Mouse (Mus musculus) lung, postnatal 0 days (tissue): ENCODE data around the gene Naxd. TPM values are rescaled to one million over a fixed set of nuclear protein-coding genes. Genes with fewer than 3 reads are reported as not detected.

ENCODE experiments used
- ATAC-seq: fragments of 200-750 bp; cut with Nextera tagmentation; 2 replicates; pipeline ENCODE4 v1.8.0; 2017; ENCODE audit warnings: moderate library complexity
- DNase-seq: peaks from one replicate; pipeline ENCODE4 v3.0.0-alpha.2; 2016; ENCODE audit warnings: low spot score
- H3K27ac ChIP-seq: fragments of 300-500 bp; sonication (generic); 2 replicates; pipeline ENCODE4 v1.5.1; 2014; ENCODE audit warnings: antibody characterized with exemption, mild to moderate bottlenecking, low read length, mixed read lengths
- H3K27me3 ChIP-seq: fragments of 300-500 bp; sonication (generic); replicated peaks from 2 replicates; pipeline ENCODE4 v1.6.1; 2014; ENCODE audit warnings: low read length, mixed read lengths; ENCODE audit not compliant: insufficient read depth
- H3K36me3 ChIP-seq: fragments of 300-500 bp; sonication (generic); 2 replicates; pipeline ENCODE4 v1.6.1; 2014; ENCODE audit warnings: low read length, mixed read lengths; ENCODE audit not compliant: insufficient read depth
- H3K4me1 ChIP-seq: fragments of 300-500 bp; sonication (generic); 2 replicates; pipeline ENCODE4 v1.6.1; 2014; ENCODE audit warnings: antibody characterized with exemption, low read depth, low read length, mixed read lengths; ENCODE audit not compliant: insufficient read depth
- H3K4me2 ChIP-seq: fragments of 300-500 bp; sonication (generic); replicated peaks from 2 replicates; pipeline ENCODE4 v1.6.1; 2014; ENCODE audit warnings: low read depth, mild to moderate bottlenecking, low read length, moderate library complexity, mixed read lengths
- H3K4me3 ChIP-seq: fragments of 300-500 bp; sonication (generic); 2 replicates; pipeline ENCODE4 v1.5.1; 2014; ENCODE audit warnings: low read depth, low read length
- H3K9ac ChIP-seq: fragments of 300-500 bp; sonication (generic); replicated peaks from 2 replicates; pipeline ENCODE4 v1.6.1; 2014; ENCODE audit warnings: low read depth, mild to moderate bottlenecking
- H3K9me3 ChIP-seq: fragments of 300-500 bp; sonication (generic); 2 replicates; pipeline ENCODE4 v1.6.1; 2016; ENCODE audit warnings: low read length, mixed read lengths
- CTCF ChIP-seq: IDR thresholded peaks from 2 replicates; pipeline ENCODE4 v1.5.1; 2016; ENCODE audit warnings: antibody characterized with exemption, mild to moderate bottlenecking
- EP300 ChIP-seq: IDR thresholded peaks from 2 replicates; pipeline ENCODE4 v1.6.1; 2016; ENCODE audit warnings: antibody characterized with exemption, mild to moderate bottlenecking, control low read depth
- WGBS: fragments of 180-500 bp; shearing (Covaris S2); extraction: QIAGEN DNeasy Blood & Tissue Kit; methylation state at CpG from one replicate; pipeline ENCODE4 v1.1.7; 2014; 5-methylcytosine and 5-hydroxymethylcytosine counted together
- polyA plus RNA-seq: library from polyadenylated mRNA; unstranded; fragments of >200 nt; fragmentation: Nextera tagmentation; extraction: Ambion mirVana; gene quantifications from 2 replicates; pipeline ENCODE4 v1.2.1, GENCODE M21; 2015

Gene Naxd
- polyA plus RNA-seq, 1 experiment from 2014 or later: 223 TPM

DNA sequence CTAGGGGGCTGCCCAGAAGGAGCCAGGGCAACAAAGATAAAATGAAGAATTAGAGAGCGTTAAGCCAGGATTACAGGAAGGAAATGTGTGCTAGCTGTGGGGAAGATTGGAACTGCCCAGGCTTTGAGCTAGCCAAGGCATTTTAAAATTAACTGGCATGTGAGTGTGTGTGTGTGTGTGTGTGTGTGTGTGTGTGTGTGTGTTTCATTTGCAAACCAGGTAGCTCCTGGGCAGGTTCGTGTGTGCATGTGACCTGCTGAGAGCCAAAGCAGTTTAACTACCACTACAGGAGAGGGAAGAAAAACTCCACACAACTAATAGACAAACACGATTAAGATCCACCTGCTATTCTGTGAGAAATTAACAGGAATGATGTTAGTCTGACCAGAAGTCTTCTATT, 26.0 kb downstream of the Naxd start:
- Histone ChIP-seq H3K9me3 (no peaks in the 10 kb centered on the region), H3K9ac (no peak overlapping the region), H3K4me2 (no peak overlapping the region), H3K4me1 (no peaks in the 10 kb centered on the region), H3K27me3 (no peaks in the 10 kb centered on the region), H3K36me3 (no peaks in the 10 kb centered on the region), H3K4me3 (no peak overlapping the region), H3K27ac (no peak overlapping the region)
- no peak for TF ChIP-seq EP300
- TF ChIP-seq CTCF: no peak
- no peak for DNase-seq
- no peak for ATAC-seq
- 59% methylated on average over 3 of the region's 3 CpGs for WGBS

DNA sequence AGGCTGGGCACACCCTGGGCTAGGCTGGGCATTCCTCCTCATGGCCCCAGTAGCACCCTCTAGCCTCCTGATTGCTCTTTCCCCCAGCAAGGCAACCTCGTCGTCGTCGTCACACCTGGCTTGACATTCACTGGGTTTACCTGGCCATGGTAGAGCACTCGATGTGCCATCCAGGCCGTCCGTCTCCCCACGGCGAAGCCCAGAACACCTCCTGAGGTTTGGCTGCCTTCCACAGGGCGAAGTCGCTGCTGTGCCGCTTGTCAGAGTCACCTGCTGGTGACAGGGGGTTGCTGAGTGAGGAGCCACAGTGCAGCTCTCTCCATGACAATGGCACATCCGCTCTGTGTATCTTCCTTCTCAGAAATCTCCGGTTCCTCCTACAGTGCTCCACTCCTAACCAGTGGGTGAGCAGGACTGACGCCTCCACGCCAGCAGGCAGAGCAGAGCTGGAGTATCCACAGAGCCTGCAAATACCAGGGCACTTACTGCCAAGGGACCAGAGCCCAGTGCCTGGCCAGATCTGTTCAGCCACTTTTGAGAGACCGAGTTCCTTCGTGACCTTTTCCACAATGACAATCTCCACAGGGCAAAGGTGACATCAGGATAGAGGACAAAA, 33.0 kb downstream of the Naxd start:
- TF ChIP-seq CTCF: no peak
- Histone ChIP-seq H3K4me1 (no peaks in the 10 kb centered on the region), H3K27ac (no peak overlapping the region), H3K4me3 (no peak overlapping the region), H3K27me3 (no peaks in the 10 kb centered on the region), H3K4me2 (no peak overlapping the region), H3K9ac (no peak overlapping the region), H3K36me3 (peaks cover 9% of the 10 kb centered on the region; the same call in 1 of the 2 replicates), H3K9me3 (no peaks in the 10 kb centered on the region)
- ATAC-seq (no peak), DNase-seq (no peak)
- 80% methylated on average over 18 of the region's 18 CpGs for WGBS

DNA sequence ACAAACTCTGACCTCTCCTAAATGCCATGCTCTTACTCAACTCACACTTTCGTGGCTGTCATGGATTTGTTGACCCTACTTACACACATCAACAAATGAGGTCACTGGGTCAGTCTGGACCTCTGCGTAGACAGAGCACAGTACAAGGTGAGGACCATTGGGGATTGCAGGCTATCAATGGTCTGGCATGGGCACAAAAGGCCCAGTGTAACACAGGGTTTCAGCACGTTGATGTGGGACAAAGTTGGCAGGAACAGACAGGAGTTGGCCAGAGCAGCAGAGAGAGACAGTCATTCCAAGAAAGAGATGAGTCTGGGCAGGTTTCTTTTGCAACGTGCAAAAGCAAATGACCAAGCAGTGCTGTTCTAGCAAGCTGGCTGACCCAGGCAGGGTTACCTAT, 33.5 kb downstream of the Naxd start:
- no peaks in the 10 kb centered on the region for H3K9me3 ChIP-seq
- no peak for ATAC-seq
- TF ChIP-seq CTCF: no peak
- no peak for TF ChIP-seq EP300
- no peaks in the 10 kb centered on the region for H3K4me1 ChIP-seq
- H3K27ac ChIP-seq: no peak overlapping the region
- H3K9ac ChIP-seq: no peak overlapping the region
- H3K4me2 ChIP-seq: no peak overlapping the region
- H3K36me3 ChIP-seq: peaks cover 9% of the 10 kb centered on the region; the same call in 1 of the 2 replicates
- 56% methylated on average over 4 of the region's 4 CpGs for WGBS
- H3K4me3 ChIP-seq: no peak overlapping the region
- DNase-seq: no peak
- no peaks in the 10 kb centered on the region for H3K27me3 ChIP-seq

DNA sequence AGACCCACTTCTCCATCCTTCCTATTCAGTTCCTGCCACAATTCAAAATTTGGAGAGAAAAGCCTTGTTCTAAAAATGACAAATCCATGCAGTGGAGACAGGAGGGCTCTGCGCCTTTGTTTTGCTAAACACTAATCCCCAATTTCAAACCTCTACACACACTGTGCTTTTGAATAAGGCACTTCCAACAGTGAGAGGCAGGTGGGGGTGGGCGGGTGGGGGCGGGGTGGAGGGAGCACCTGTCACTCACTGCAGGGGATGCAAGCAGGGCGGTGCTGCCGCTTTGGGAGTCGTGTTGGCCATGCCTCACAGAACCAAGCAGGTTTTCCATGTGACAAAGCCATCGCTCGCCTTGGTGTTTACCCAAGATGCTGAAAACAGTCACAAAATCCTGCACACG, 37.2 kb downstream of the Naxd start:
- no peak overlapping the region for H3K27ac ChIP-seq
- no peak for TF ChIP-seq EP300
- no peak for TF ChIP-seq CTCF
- H3K9ac ChIP-seq: no peak overlapping the region
- no peaks in the 10 kb centered on the region for H3K27me3 ChIP-seq
- 57% methylated on average over 9 of the region's 9 CpGs for WGBS
- H3K4me1 ChIP-seq: no peaks in the 10 kb centered on the region
- no peak overlapping the region for H3K4me3 ChIP-seq
- no peak overlapping the region for H3K4me2 ChIP-seq
- H3K9me3 ChIP-seq: no peaks in the 10 kb centered on the region
- DNase-seq: no peak
- peaks cover 11% of the 10 kb centered on the region for H3K36me3 ChIP-seq
- no peak for ATAC-seq

DNA sequence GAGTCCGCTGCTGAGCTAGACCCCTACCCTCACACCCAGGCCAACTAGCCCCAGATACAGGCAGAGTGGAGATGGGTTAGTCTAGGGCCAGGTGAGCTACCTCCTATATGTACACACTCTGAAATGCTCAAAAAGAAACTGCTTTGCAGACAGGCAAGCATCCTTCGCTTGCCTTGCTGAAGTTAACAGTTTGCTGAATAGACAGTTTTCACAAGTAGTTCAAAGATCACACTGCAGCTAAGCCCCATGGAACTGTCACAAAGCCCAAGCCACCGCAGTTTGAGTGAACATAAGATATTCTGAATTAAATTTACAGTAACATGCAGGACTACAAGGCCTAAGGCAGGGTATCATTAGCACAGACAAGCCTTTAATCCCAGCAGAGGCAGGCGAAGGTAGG, 41.7 kb downstream of the Naxd start:
- no peak for TF ChIP-seq EP300
- TF ChIP-seq CTCF: no peak
- Histone ChIP-seq H3K4me3 (no peak overlapping the region), H3K9me3 (no peaks in the 10 kb centered on the region), H3K9ac (no peak overlapping the region), H3K4me1 (no peaks in the 10 kb centered on the region), H3K27me3 (no peaks in the 10 kb centered on the region), H3K4me2 (no peak overlapping the region), H3K36me3 (peaks cover 12% of the 10 kb centered on the region; the same call in 1 of the 2 replicates), H3K27ac (no peak overlapping the region)
- 91% methylated on average over 4 of the region's 4 CpGs for WGBS
- ATAC-seq (no peak), DNase-seq (no peak)

DNA sequence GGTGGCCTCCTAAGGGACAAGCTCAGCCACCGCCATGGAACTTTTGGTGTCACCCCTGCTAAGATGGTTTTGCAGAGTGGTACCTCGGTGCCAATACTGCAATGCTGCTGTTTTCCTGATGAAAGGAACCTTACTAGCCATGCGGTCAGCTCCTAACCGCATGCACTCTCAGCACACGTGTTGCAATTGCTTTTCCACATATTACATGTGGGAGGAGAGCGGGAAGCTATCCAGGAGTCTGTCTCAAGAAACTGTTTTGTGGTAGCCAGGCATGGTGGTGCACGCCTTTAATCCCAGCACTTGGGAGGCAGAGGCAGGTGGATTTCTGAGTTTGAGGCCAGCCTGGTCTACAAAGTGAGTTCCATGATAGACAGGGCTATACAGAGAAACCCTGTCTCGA, 42.9 kb downstream of the Naxd start:
- H3K36me3 ChIP-seq: peaks cover 12% of the 10 kb centered on the region; the same call in 1 of the 2 replicates
- no peak for TF ChIP-seq EP300
- TF ChIP-seq CTCF: no peak
- no peak overlapping the region for H3K4me3 ChIP-seq
- ATAC-seq (no peak), DNase-seq (no peak)
- no peak overlapping the region for H3K9ac ChIP-seq
- no peak overlapping the region for H3K4me2 ChIP-seq
- no peaks in the 10 kb centered on the region for H3K4me1 ChIP-seq
- no peaks in the 10 kb centered on the region for H3K9me3 ChIP-seq
- WGBS: 98% methylated on average over 8 of the region's 8 CpGs
- H3K27me3 ChIP-seq: no peaks in the 10 kb centered on the region
- no peak overlapping the region for H3K27ac ChIP-seq

DNA sequence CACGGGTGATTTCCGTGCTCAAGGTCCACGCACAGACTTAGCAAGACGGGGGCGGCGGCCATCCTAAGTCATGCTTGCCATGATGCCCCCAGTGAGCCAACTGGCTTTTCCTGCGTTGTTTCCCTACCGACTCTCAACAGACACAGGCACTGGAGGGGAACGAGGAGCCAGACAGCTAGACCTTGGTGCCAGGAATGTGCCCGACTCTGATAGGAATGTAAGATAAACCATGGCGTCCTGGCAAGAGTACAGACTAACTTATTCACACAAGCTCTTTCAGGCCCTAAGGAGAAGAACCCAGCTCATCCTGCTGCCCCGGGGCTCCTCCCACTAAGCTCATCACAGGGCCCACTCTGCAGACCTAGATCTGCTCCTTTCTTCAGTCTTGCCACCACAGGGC, 44.7 kb downstream of the Naxd start:
- ATAC-seq: no peak
- Histone ChIP-seq H3K27me3 (no peaks in the 10 kb centered on the region), H3K27ac (no peak overlapping the region), H3K4me2 (no peak overlapping the region), H3K36me3 (peaks cover 6% of the 10 kb centered on the region; the same call in 1 of the 2 replicates), H3K4me1 (no peaks in the 10 kb centered on the region), H3K4me3 (no peak overlapping the region), H3K9me3 (no peaks in the 10 kb centered on the region), H3K9ac (no peak overlapping the region)
- TF ChIP-seq EP300 (no peak), CTCF (no peak)
- DNase-seq: no peak
- 80% methylated on average over 12 of the region's 12 CpGs for WGBS
